Mouse (Mus musculus) testis, postnatal 14 days (tissue): ENCODE data around the gene Apoe.
A peak's percentile ranks its signal among the peaks of the same experiment; 100 is the strongest.

Experiments used
- DNase-seq: peaks from one replicate; pipeline ENCODE4 v3.0.0; 2021; ENCODE audit warnings: low spot score

Apoe gene

DNA sequence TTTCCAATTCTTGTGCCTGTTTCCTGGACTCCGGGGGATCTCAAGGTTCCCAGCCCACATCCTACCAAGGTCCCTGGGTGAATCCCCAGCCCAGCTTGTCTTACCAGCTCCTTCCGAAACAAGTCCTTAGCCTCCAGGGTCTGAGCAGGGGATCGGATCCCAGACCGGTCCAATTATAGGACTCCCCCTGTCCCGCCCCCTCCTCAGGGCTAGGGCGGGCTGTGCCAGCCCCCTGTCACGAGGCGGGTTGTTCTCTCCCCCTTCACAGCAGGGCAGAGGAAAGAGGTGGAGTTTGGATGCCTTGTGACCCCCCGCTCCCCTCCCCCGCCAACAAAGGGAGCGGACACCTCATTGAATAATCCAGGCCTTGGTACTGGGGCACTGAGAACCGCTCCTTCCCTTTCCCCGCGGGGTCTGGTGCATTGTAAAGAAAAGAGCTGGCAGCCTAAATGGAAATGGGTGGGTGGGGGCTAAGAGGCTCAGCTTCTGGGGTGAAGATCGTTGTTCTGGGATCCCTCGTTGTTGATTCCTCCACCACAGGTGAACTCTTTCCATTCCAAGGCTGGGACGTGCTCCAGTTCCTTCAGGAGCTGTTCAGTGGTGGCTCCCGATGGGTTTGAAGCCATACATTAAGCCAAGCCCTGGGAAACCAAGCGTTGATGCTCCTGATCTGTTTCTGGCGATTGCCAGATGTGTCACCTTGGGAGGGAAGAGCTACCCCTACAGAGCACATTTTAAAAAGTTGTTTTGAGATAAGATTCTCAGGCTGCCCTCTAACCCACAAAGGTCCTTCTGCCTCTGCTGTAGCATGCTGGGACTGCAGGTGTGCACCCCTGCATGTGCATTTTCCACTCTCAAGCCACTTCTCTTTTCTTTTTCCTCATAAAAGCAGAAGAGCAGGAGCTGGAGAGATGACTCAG, at the start of gene Apoe:
Gene Apoe, minus strand, starts transcription at position 282 of the 920 bp plus-strand sequence.
- peak; percentile 48 for DNase-seq

DNA sequence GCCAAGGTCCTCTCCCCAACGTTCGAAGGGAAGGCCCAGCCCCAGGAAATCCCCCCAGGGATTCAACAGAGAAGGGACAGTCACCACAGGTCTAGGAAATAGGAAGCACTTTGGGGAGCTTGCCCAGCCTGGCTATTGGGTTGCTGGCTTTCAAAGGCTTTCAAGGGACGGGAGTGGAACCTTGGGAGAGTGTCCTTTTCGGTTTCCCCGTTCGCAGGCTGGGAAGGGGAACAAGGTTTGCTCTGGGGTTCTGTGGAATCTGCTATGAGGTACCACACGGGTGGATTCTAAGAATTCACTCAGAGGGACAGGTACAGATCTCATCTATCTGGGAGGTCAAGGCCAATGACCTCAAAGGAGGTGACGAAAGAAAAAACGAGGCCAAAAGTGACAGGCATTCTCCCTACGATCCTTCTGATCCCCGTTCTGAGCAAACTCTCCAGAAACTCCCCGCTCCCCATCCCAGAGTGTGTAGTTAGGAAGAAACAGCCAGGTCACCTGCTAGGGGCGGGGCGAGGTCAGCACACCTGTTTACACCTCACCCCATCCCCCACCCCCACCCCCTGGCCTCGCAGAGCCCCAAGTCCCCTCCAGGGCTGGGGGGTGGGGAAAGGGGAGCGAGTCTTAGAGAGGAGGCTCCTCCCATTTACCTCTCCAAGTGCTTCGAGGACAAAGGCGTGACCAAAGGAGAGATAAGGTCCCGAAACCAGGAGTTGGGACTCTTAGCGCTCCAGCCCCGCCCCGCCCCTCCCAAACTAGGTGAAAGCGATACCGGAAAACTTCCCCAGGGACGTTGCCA, 48.6 kb upstream of the Apoe start:
- peak; percentile 49 for DNase-seq

GRCm38 (mm10) chr7:19746426-19747201, 47.6 kb upstream of the Apoe start:
- peak; percentile 82 for DNase-seq

- peak; percentile 80 for DNase-seq
Measured at GRCm38 (mm10) chr7:19745971-19746370, 47.0 kb upstream of the Apoe start.

- peak; percentile 56 for DNase-seq
Measured at GRCm38 (mm10) chr7:19744590-19745385, 45.8 kb upstream of the Apoe start.

DNA sequence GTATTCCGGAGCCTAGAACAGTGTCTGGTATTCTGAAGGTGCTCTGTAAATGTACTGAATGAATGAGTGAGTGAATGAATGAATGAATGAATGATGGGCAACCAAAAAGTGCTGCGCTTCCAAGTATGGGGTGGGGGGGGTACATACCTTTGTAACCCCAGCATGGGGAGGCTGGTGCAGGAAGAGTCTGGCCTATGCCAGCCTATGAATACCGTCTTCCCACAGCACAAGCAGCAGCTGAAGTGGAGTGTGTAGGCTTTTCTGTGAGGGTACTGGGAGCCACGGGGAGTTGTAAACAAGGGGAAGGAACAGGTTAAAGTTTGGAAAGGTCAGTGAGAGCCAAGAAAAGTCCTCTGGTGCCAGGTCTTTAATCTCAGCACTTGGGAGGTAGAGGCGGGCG, 44.8 kb upstream of the Apoe start:
- no peak for DNase-seq

DNA sequence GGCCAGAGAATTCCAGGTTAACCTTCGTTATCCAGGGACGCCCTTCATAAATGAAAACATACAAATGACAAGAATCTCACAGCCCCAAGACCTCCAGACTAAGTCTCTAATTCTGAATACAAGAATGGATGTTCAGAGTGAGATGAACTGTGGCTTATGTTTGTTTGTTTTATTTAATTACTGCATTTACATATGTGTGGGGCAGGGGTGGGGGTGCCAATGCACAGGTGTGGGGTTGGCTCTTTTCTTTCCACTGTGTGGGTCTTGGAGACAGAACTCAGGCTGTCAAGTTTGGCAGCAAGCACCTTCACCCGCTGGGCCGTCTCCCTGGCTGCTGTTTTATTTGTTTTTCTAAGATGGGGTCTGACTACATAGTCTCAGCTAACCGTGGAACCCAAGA, 43.5 kb upstream of the Apoe start:
- DNase-seq: no peak

GRCm38 (mm10) chr7:19741329-19742031, 42.5 kb upstream of the Apoe start:
- no peak for DNase-seq

DNA sequence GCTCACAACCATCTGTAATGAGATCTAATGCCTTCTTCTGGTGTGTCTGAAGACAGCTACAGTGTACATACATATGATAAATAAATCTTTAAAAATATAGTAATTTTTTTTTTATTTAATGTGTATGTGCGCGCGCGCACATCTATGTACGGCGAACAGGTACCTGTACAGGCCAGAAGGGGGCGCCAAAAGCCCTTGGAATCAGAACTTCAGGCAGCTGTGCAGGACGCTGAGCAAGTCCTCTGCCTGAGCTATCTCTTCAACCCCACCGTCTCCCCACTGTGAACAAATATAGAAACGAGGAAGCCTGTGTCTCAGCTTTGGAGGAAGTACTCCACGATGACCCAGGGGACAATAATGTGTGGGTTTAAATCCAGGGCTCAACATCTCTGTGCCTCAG, 41.3 kb upstream of the Apoe start:
- DNase-seq: no peak

DNA sequence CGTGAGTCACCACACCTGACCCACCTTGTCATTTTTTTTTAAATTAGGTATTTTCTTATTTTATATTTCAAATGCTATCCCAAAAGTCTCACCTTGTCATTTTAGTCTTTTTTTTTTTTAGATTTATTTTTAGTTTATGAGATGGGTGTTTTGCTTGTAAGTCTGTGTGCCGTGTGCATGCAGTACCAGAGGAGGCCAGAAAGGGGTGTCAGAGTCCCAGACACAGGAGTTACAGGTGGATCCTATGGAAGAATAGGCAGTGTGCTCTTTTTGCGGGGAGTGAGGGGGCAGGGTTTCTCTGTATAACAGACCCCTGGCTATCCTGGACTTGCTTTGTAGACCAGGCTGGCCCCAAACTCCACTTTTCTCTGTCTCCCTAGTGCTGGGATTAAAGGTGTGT, 39.8 kb upstream of the Apoe start:
- DNase-seq: no peak

- no peak for DNase-seq
Measured at GRCm38 (mm10) chr7:19736389-19737057, 37.5 kb upstream of the Apoe start.

- no peak for DNase-seq
Measured at GRCm38 (mm10) chr7:19734178-19734666, 35.2 kb upstream of the Apoe start.

DNA sequence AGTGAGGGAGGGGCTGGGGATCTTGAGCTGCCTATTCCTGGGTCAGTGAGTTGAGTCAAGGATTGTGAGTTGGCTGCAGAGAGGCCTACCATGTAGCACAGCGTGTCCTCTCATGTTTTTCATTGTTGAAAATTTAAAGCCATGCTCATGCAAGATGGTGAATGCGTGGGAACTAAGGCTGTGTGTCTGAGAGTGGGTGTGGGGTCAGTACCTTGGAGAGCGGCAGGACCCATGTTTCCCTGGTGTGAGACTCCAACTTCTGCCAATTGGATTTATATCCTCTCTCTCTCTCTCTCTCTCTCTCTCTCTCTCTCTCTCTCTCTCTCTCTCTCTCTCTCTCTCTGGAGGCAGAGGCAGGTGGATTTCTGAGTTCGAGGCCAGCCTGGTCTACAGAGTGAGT, 27.6 kb upstream of the Apoe start:
- DNase-seq: no peak

- no peak for DNase-seq
Measured at GRCm38 (mm10) chr7:19724167-19724566, 25.2 kb upstream of the Apoe start.

- DNase-seq: no peak
Measured at GRCm38 (mm10) chr7:19722754-19723195, 23.8 kb upstream of the Apoe start.

DNA sequence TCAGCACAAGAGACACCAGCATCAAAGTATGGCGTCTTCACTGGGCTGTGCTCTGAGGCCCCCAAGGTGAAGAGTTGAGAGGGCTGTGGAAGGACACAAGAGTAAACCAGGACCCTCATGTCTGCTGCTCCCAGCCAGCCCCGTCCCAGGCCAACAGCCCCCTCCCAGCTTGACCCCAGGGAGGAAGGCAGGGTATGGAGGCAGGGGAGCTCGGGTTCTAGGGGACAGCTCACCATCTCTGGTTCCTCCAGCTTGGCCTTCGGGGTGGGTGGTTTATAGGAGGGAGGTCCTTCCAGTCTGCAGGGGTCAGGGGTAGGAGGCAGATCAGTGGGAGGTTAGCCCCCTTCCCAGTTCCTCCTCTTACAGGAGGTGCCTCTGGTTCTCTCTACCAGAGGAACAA, 20.2 kb upstream of the Apoe start:
- no peak for DNase-seq

DNA sequence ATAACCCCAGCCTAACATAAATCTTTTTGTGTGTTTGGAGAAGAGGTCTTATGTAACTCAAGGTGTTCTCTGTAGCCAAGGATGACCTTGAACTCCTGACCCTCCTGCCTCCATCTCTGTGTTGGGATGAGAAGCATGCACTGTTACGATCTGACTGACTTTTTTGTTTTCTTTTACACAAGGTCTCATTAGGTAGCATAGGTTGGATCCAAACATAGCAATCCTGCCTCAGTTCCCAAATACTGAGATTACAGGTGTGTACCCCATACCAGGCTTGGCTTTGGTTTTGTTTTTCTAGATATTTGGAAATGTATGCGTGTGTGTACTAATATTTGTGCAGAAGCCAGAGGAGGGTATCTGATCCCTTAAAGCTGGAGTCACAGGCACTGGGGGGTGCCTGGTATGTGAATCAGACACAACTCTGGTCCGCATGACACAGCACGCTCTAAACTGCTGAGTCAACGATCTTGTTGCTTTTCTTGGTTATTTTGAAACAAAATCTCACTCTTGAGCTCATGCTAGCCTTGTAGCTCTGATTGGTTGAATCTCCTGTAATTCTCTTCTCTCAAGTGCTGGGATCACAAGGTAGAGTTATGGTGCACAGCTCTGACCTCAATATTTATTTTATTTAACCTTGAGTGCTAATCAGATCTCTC, 19.4 kb upstream of the Apoe start:
- DNase-seq: no peak

DNA sequence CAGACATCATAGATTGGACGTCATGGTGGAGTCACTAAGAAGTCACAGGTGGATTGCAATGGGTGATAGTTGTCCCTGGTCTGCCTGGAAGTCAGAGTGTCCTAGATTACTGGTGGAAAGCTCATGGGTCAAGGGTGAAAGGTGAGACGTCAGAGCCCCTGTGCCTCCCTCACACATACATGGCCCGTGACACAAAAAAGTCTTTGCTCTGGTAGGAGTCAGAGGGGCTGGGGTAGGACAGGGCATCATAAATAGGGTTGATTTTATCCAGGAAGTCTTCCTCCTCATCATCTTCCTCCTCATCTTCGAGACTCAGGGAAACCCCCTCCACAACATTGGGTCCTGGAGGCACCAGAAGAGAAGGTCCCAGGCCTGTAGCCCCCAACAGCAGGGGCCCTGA, 18.4 kb upstream of the Apoe start:
- no peak for DNase-seq

- DNase-seq: no peak
Measured at GRCm38 (mm10) chr7:19716822-19717221, 17.8 kb upstream of the Apoe start.
